Mouse (Mus musculus) embryonic fibroblast, embryonic 13.5 days (primary cell): ENCODE data around the gene Znhit2.

Source experiments
- CTCF ChIP-seq: IDR thresholded peaks from 2 replicates; pipeline ENCODE4 v1.5.1; 2011; ENCODE audit warnings: mild to moderate bottlenecking, control low read depth, low read length, moderate library complexity, borderline replicate concordance; ENCODE audit not compliant: insufficient read depth
- POLR2A ChIP-seq: IDR thresholded peaks from 2 replicates; pipeline ENCODE4 v1.6.1; 2011; ENCODE audit warnings: low read depth, mild to moderate bottlenecking, control low read depth, low read length, moderate library complexity

- no peak for TF ChIP-seq POLR2A
- no peak for TF ChIP-seq CTCF
Observed at GRCm38 (mm10) chr19:6070571-6071250, 9.7 kb downstream of the Znhit2 start.
